Mouse (Mus musculus) C2C12 (cell line): ENCODE measurements around the gene Kcnc4.

Experiments
- CEBPB ChIP-seq: IDR thresholded peaks from one replicate; pipeline ENCODE4 v1.6.1; 2011; ENCODE audit warnings: low read depth, mild to moderate bottlenecking, control low read depth, moderate library complexity
- CTCF ChIP-seq: IDR thresholded peaks from one replicate; pipeline ENCODE4 v1.5.1; 2011; ENCODE audit not compliant: control insufficient read depth, insufficient read depth, insufficient read length
- FOSL1 ChIP-seq: IDR thresholded peaks from one replicate; pipeline ENCODE4 v1.8.0; 2011; ENCODE audit warnings: mild to moderate bottlenecking, low read length; ENCODE audit not compliant: poor library complexity, insufficient read depth, severe bottlenecking
- MAX ChIP-seq: IDR thresholded peaks from one replicate; pipeline ENCODE4 v1.6.1; 2011; ENCODE audit warnings: mild to moderate bottlenecking, control low read depth
- MYOD1 ChIP-seq: IDR thresholded peaks from one replicate; pipeline ENCODE4 v1.6.1; 2011; ENCODE audit warnings: low read depth; ENCODE audit not compliant: control insufficient read depth, insufficient read length
- MYOG ChIP-seq: IDR thresholded peaks from one replicate; pipeline ENCODE4 v1.6.1; 2011; ENCODE audit not compliant: control insufficient read depth, insufficient read length; ENCODE audit errors: extremely low read depth
- USF1 ChIP-seq: IDR thresholded peaks from one replicate; pipeline ENCODE4 v1.6.1; 2011; ENCODE audit warnings: low read depth, mild to moderate bottlenecking, control low read depth, moderate library complexity

- TF ChIP-seq CTCF (no peak), USF1 (no peak), MAX (no peak), CEBPB (no peak), FOSL1 (no peak), MYOD1 (no peak), MYOG (no peak)
Observed at GRCm38 (mm10) chr3:107468106-107468505, 8.8 kb upstream of the Kcnc4 start.
